10 mouse cellular contexts compared by ENCODE assay signal in the genomic region with DNA sequence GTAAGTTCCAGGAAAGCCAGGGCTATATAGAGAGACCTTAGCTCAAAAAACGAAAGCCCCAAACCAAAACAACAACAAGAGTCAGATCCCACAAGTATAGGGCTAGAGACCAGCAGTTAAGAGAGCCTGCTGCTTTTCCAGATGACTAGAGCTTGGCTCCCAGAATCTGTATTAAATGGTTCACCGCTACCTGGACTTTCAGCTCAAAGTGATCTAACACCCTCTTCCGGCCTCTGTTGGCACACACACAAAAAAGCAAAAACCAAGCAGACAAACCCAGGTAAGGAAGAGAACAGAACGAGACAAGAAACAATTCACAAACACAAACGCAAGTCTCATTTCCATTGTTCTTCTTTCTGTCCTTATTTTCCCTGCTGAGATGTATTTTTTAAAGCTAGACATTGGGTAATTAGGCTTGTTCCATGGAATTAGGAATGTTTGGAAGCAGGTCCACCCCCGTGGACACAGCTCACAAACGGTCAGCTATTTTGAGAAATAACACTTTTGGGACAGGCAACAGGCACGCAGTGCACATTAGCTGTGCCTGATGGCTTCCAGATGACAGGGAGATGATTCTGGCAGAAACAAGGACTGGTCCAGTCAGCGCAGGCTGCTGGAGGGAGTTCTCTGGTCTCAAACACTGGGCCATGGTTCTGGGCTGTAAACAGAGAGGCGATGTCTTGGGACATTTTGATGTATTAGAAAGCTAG. TPM values are rescaled to one million over a fixed set of nuclear protein-coding genes. Genes with fewer than 3 reads are reported as not detected.
DNase-seq lines count a peak whose midpoint lies in the region; ATAC-seq lines count a peak whose summit lies in the region.
"Had no signal": no experiment of that assay in that cellular context is flagged by ENCODE, and none has a peak within 500 bp of the region (broad histone marks: within the 10 kb centered on the region; RNA-seq: fewer than 3 reads in every experiment).

No protein-coding gene starts in this region.

- H3K27me3 ChIP-seq in embryonic facial prominence, embryonic 14.5 days (replicated peaks; ENCODE audit: control insufficient read depth, insufficient read depth, low read length) = no peaks in the 10 kb centered on the region
- no peaks in the 10 kb centered on the region for H3K27me3 ChIP-seq in heart, embryonic 12.5 days (replicated peaks)

- no peaks in the 10 kb centered on the region for H3K9me3 ChIP-seq in embryonic facial prominence, embryonic 14.5 days (ENCODE audit: control insufficient read depth, low read length)
- no peaks in the 10 kb centered on the region for H3K9me3 ChIP-seq in heart, embryonic 12.5 days (replicated peaks)

- H3K9ac ChIP-seq in embryonic facial prominence, embryonic 14.5 days (ENCODE audit: low read depth, low read length) = no peak overlapping the region
- H3K9ac ChIP-seq in heart, embryonic 12.5 days = no peak overlapping the region

- DNase-seq in embryonic facial prominence, embryonic 14.5 days (ENCODE audit: low spot score) = peak; percentile 61
- peak; percentile 49 for DNase-seq in kidney, postnatal 14 days
- DNase-seq in lung, postnatal 36 days = peak; percentile 90
- no peak for DNase-seq in adrenal gland, adult 18-20 months (ENCODE audit: low spot score in 2 of 2)
- DNase-seq in layer of hippocampus, postnatal 36 days = no peak

- H3K4me1 ChIP-seq in embryonic facial prominence, embryonic 14.5 days (ENCODE audit: control insufficient read depth, insufficient read depth, low read length) = peaks cover 22% of the 10 kb centered on the region
- peaks cover 17% of the 10 kb centered on the region for H3K4me1 ChIP-seq in heart, embryonic 12.5 days (replicated peaks)

- WGBS in embryonic facial prominence, embryonic 14.5 days = 42% methylated on average over 10 of the region's 10 CpGs
- WGBS in heart, embryonic 12.5 days = 51% methylated on average over 10 of the region's 10 CpGs

- no peak overlapping the region for H3K4me3 ChIP-seq in embryonic facial prominence, embryonic 14.5 days (ENCODE audit: low read depth, low read length)
- H3K4me3 ChIP-seq in heart, embryonic 12.5 days = no peak overlapping the region
- H3K4me3 ChIP-seq: erythroblast, embryonic 14.5 days had no signal

- H3K27ac ChIP-seq in embryonic facial prominence, embryonic 14.5 days (replicated peaks; ENCODE audit: low read depth, low read length) = 0 out of 2 replicates have a peak overlapping the region, but pooled peaks have one; percentile 31
- H3K27ac ChIP-seq in heart, embryonic 12.5 days (ENCODE audit: poor library complexity, severe bottlenecking) = peak overlapping the region; percentile 41

- no peaks in the 10 kb centered on the region for H3K36me3 ChIP-seq in embryonic facial prominence, embryonic 14.5 days (ENCODE audit: control insufficient read depth, insufficient read depth, low read length)
- H3K36me3 ChIP-seq in heart, embryonic 12.5 days = no peaks in the 10 kb centered on the region

- H3K4me2 ChIP-seq in embryonic facial prominence, embryonic 14.5 days (ENCODE audit: low read depth, low read length) = no peak overlapping the region
- H3K4me2 ChIP-seq in heart, embryonic 12.5 days = no peak overlapping the region

- peak; percentile 38; the same call in 1 of the 2 replicates for ATAC-seq in embryonic facial prominence, embryonic 14.5 days (ENCODE audit: low read depth)
- ATAC-seq in heart, embryonic 12.5 days (ENCODE audit: insufficient number of reproducible peaks, low FRiP score) = no peak
- no peak for ATAC-seq in CD4-positive, CD25-positive, alpha-beta regulatory T cell, adult 4 months
- ATAC-seq: hindbrain, embryonic 16.5 days had no signal

RNA-seq across cellular contexts. Expression of a gene that starts 33.9 kb away (rescaled TPM):
- not detected in 2 replicates for polyA plus RNA-seq in embryonic facial prominence, embryonic 14.5 days (2014; fragmentation: Nextera tagmentation; extraction: Ambion mirVana)
- 0.28 and 2.2 TPM in 2 replicates for polyA plus RNA-seq in heart, embryonic 12.5 days (2016; fragmentation: Nextera tagmentation; extraction: Ambion mirVana)
- under 1 TPM in 1 of 2 experiments, not detected in 1; 0.36 TPM for total RNA-seq in adrenal gland, adult 18-20 months (2021)
- polyA plus RNA-seq in CD4-positive, CD25-positive, alpha-beta regulatory T cell, adult 4 months (2017; shearing (Covaris generic)) = not detected
- not detected for total RNA-seq in layer of hippocampus, postnatal 36 days (2021)
- total RNA-seq: MEL had no signal
- polyA plus RNA-seq: hindbrain, embryonic 16.5 days had no signal

Comparison
In these comparisons a context has a peak if more than half of its experiments do, and no peak if none do; other contexts are left out.
1. DNase-seq: peak in embryonic facial prominence, embryonic 14.5 days (single experiment), kidney, postnatal 14 days (single experiment) and lung, postnatal 36 days (single experiment); none in adrenal gland, adult 18-20 months (0 of 2) and layer of hippocampus, postnatal 36 days (0 of 2).